Mouse (Mus musculus) lung, postnatal 0 days (tissue): ENCODE results near the gene Arsb.

Experiments used
- CTCF ChIP-seq: IDR thresholded peaks from 2 replicates; pipeline ENCODE4 v1.5.1; 2016; ENCODE audit warnings: antibody characterized with exemption, mild to moderate bottlenecking
- EP300 ChIP-seq: IDR thresholded peaks from 2 replicates; pipeline ENCODE4 v1.6.1; 2016; ENCODE audit warnings: antibody characterized with exemption, mild to moderate bottlenecking, control low read depth

DNA sequence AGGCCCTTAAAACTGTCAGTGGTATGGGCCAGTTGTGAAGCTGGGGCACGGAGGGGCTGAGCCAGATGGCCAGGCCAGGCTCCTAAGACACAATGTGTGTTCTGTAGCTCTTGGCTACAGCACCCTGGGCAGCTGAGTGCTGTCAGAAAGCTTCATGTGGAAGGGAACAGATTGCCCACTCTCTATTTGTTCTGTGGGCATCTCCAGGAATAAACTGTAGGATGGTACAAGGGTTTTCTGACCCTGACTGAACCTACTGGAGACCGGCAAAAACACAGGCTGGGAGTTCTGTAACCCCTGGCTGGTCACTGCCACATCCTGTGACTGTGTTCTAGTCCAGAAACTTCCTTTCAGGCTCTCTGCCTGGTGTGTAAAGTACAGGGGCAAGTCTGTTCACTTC, 14.6 kb downstream of the Arsb start:
- TF ChIP-seq CTCF (no peak), EP300 (no peak)
